Mouse (Mus musculus) MEL (cell line): Measurements from ENCODE around the gene Trim41. TPM values are rescaled to one million over a fixed set of nuclear protein-coding genes. Genes with fewer than 3 reads are reported as not detected.
A peak's percentile ranks its signal among the peaks of the same experiment; 100 is the strongest.

Experiments used
- DNase-seq: peaks from one replicate; pipeline ENCODE4 v3.0.0; 2011; ENCODE audit warnings: low read depth, low spot score
- H3K27ac ChIP-seq: 2 replicates; pipeline ENCODE4 v1.5.1; 2012; ENCODE audit warnings: low read depth, mild to moderate bottlenecking, control low read depth, low read length, moderate library complexity; ENCODE audit not compliant: control insufficient read depth
- H3K27me3 ChIP-seq, 2 experiments: fragments of 150-350 bp in 1 of 2; sonication (generic) in 1 of 2; 2 replicates each; pipeline ENCODE4 v1.6.1; 2012; ENCODE audit warnings: low read length in 2 of 2, mild to moderate bottlenecking in 2 of 2, improper control_type of control experiment in 1 of 2, moderate library complexity in 1 of 2; ENCODE audit not compliant: insufficient read depth in 2 of 2, control insufficient read depth in 1 of 2
- H3K36me3 ChIP-seq, 2 experiments: 2 replicates each; pipeline ENCODE4 v1.6.1; 2012 to 2014; ENCODE audit warnings: low read length in 2 of 2, improper control_type of control experiment in 1 of 2, inconsistent platforms in 1 of 2, mild to moderate bottlenecking in 1 of 2; ENCODE audit not compliant: insufficient read depth in 2 of 2, control insufficient read depth in 1 of 2
- H3K4me1 ChIP-seq, 2 experiments: fragments of 150-350 bp in 1 of 2; sonication (generic) in 1 of 2; 2 replicates each; pipeline ENCODE4 v1.6.1; 2012; ENCODE audit warnings: low read length in 2 of 2, improper control_type of control experiment in 1 of 2, mild to moderate bottlenecking in 1 of 2; ENCODE audit not compliant: insufficient read depth in 2 of 2, control insufficient read depth in 1 of 2
- H3K4me3 ChIP-seq, 2 experiments: fragments of 150-350 bp in 1 of 2; sonication (generic) in 1 of 2; 2 replicates each; pipeline ENCODE4 v1.5.1; 2012; ENCODE audit warnings: low read depth in 2 of 2, low read length in 2 of 2, mild to moderate bottlenecking in 2 of 2, moderate library complexity in 2 of 2, control low read depth in 1 of 2, improper control_type of control experiment in 1 of 2; ENCODE audit not compliant: control insufficient read depth in 1 of 2, insufficient read depth in 1 of 2
- H3K79me2 ChIP-seq: 2 replicates; pipeline ENCODE4 v1.6.1; 2012; ENCODE audit warnings: mild to moderate bottlenecking, low read length, moderate library complexity; ENCODE audit not compliant: control insufficient read depth, poor library complexity, insufficient read depth
- H3K9ac ChIP-seq: 2 replicates; pipeline ENCODE4 v1.6.1; 2012; ENCODE audit warnings: low read depth, mild to moderate bottlenecking, control low read depth, low read length, moderate library complexity; ENCODE audit not compliant: control insufficient read depth, poor library complexity, severe bottlenecking
- H3K9me3 ChIP-seq: fragments of 150-350 bp; sonication (generic); replicated peaks from 2 replicates; pipeline ENCODE4 v1.6.1; 2012; ENCODE audit warnings: mild to moderate bottlenecking, low read length, improper control_type of control experiment, moderate library complexity; ENCODE audit not compliant: insufficient read depth
- CHD2 ChIP-seq: IDR thresholded peaks from 2 replicates; pipeline ENCODE4 v1.6.1; 2011; ENCODE audit warnings: low read length, improper control_type of control experiment
- CTCF ChIP-seq, 3 experiments: IDR thresholded peaks in 2 of 3; conservative IDR thresholded peaks in 1 of 3; 2 replicates each; pipeline ENCODE4 v1.5.1; 2011 to 2012; ENCODE audit warnings: low read length in 3 of 3, low read depth in 2 of 3, mild to moderate bottlenecking in 2 of 3, improper control_type of control experiment in 1 of 3, inconsistent platforms in 1 of 3, mixed read lengths in 1 of 3, moderate library complexity in 1 of 3; ENCODE audit not compliant: control insufficient read depth in 1 of 3, insufficient read depth in 1 of 3, poor library complexity in 1 of 3, severe bottlenecking in 1 of 3
- E2F4 ChIP-seq: IDR thresholded peaks from 2 replicates; pipeline ENCODE4 v1.6.1; 2011; ENCODE audit warnings: low read depth, low read length, improper control_type of control experiment, borderline replicate concordance
- ELF1 ChIP-seq: IDR thresholded peaks from 2 replicates; pipeline ENCODE4 v1.6.1; 2014; ENCODE audit warnings: low read depth, mild to moderate bottlenecking, inconsistent platforms, low read length, improper control_type of control experiment, moderate library complexity
- EP300 ChIP-seq, 2 experiments: IDR thresholded peaks; 2 replicates each; pipeline ENCODE4 v1.6.1; 2011; ENCODE audit warnings: improper control_type of control experiment in 2 of 2, low read length in 2 of 2, low read depth in 1 of 2, mild to moderate bottlenecking in 1 of 2
- GABPA ChIP-seq: IDR thresholded peaks from 2 replicates; pipeline ENCODE4 v1.6.1; 2012; ENCODE audit warnings: low read depth, mild to moderate bottlenecking, inconsistent platforms, low read length, improper control_type of control experiment, moderate library complexity
- GATA1 ChIP-seq: IDR thresholded peaks from 2 replicates; pipeline ENCODE4 v1.6.1; 2011; ENCODE audit warnings: low read depth, low read length, improper control_type of control experiment
- HCFC1 ChIP-seq: IDR thresholded peaks from 2 replicates; pipeline ENCODE4 v1.6.1; 2012; ENCODE audit warnings: low read depth, mild to moderate bottlenecking, inconsistent platforms, low read length, improper control_type of control experiment, moderate library complexity
- MAFK ChIP-seq: IDR thresholded peaks from 2 replicates; pipeline ENCODE4 v1.6.1; 2011; ENCODE audit warnings: low read depth, mild to moderate bottlenecking, low read length, improper control_type of control experiment, borderline replicate concordance
- MAX ChIP-seq: IDR thresholded peaks from 2 replicates; pipeline ENCODE4 v1.6.1; 2011; ENCODE audit warnings: low read length, improper control_type of control experiment
- MAZ ChIP-seq: IDR thresholded peaks from 2 replicates; pipeline ENCODE4 v1.6.1; 2012; ENCODE audit warnings: low read depth, mild to moderate bottlenecking, inconsistent platforms, low read length, improper control_type of control experiment
- MXI1 ChIP-seq: IDR thresholded peaks from 2 replicates; pipeline ENCODE4 v1.6.1; 2011; ENCODE audit warnings: mild to moderate bottlenecking, low read depth, low read length, improper control_type of control experiment
- NELFE ChIP-seq: IDR thresholded peaks from 2 replicates; pipeline ENCODE4 v1.6.1; 2011; ENCODE audit warnings: low read depth, low read length, improper control_type of control experiment
- NRF1 ChIP-seq: IDR thresholded peaks from 2 replicates; pipeline ENCODE4 v1.6.1; 2014; ENCODE audit warnings: low read depth, mild to moderate bottlenecking, inconsistent platforms, low read length, improper control_type of control experiment, moderate library complexity; ENCODE audit not compliant: poor library complexity, insufficient read depth, severe bottlenecking
- POLR2AphosphoS5 ChIP-seq: IDR thresholded peaks from 2 replicates; pipeline ENCODE4 v1.6.1; 2012; ENCODE audit warnings: low read depth, borderline replicate concordance, mild to moderate bottlenecking, inconsistent platforms, low read length, moderate library complexity, mixed read lengths
- SIN3A ChIP-seq: IDR thresholded peaks from 2 replicates; pipeline ENCODE4 v1.6.1; 2012; ENCODE audit warnings: low read length, improper control_type of control experiment, inconsistent platforms
- SMC3 ChIP-seq: IDR thresholded peaks from 2 replicates; pipeline ENCODE4 v1.6.1; 2011; ENCODE audit warnings: low read depth, low read length, improper control_type of control experiment
- TBP ChIP-seq: IDR thresholded peaks from 2 replicates; pipeline ENCODE4 v1.8.0; 2011; ENCODE audit warnings: low read depth, low read length, improper control_type of control experiment
- TCF12 ChIP-seq: IDR thresholded peaks from 2 replicates; pipeline ENCODE4 v1.6.1; 2014; ENCODE audit warnings: low read depth, mild to moderate bottlenecking, inconsistent platforms, low read length, improper control_type of control experiment, moderate library complexity
- UBTF ChIP-seq: IDR thresholded peaks from 2 replicates; pipeline ENCODE4 v1.6.1; 2012; ENCODE audit warnings: low read depth, mild to moderate bottlenecking, inconsistent platforms, low read length, improper control_type of control experiment, moderate library complexity, borderline replicate concordance; ENCODE audit not compliant: insufficient read depth
- USF1 ChIP-seq: IDR thresholded peaks from 2 replicates; pipeline ENCODE4 v1.6.1; 2014; ENCODE audit warnings: low read depth, mild to moderate bottlenecking, inconsistent platforms, low read length, improper control_type of control experiment, moderate library complexity
- polyA plus RNA-seq, 2 experiments: library from polyadenylated mRNA; stranded (reverse) in 1 of 2; unstranded in 1 of 2; fragments of >175 nt in 1 of 2; fragments of >200 nt in 1 of 2; gene quantifications; 2 replicates each; pipeline versions ENCODE4 v1.2.1 to v1.2.4; 2012; ENCODE audit warnings: low replicate concordance in 2 of 2, low read depth in 1 of 2; ENCODE audit not compliant: insufficient read length in 2 of 2, insufficient read depth in 1 of 2, missing spikeins in 1 of 2
- total RNA-seq: library from RNA; depleted of rRNA; stranded (reverse); fragments of 300-350 nt; gene quantifications from 2 replicates; pipeline ENCODE4 v1.2.3, GENCODE M21; 2012

Gene Trim41
- total and polyA plus RNA-seq, 3 experiments, result 37.0 to 76.3 (median 56.4) TPM

DNA sequence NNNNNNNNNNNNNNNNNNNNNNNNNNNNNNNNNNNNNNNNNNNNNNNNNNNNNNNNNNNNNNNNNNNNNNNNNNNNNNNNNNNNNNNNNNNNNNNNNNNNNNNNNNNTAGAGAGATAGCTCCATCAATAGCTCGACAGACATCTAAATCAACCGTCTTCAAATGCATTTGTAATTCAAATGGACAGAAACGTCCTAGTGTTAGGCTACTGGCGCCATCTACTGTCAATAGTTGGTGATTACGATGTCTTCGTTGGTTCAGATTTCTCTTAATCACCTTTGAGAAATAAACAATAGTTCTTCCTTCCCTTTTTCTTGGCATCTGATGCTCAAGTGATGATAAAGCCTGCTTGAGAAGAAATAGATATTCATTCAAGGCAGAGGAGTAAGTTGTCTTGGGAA, 41.9 kb upstream of the Trim41 start (continued):
- TF ChIP-seq NRF1 (no peak), SMC3 (peak; percentile 95)

DNA sequence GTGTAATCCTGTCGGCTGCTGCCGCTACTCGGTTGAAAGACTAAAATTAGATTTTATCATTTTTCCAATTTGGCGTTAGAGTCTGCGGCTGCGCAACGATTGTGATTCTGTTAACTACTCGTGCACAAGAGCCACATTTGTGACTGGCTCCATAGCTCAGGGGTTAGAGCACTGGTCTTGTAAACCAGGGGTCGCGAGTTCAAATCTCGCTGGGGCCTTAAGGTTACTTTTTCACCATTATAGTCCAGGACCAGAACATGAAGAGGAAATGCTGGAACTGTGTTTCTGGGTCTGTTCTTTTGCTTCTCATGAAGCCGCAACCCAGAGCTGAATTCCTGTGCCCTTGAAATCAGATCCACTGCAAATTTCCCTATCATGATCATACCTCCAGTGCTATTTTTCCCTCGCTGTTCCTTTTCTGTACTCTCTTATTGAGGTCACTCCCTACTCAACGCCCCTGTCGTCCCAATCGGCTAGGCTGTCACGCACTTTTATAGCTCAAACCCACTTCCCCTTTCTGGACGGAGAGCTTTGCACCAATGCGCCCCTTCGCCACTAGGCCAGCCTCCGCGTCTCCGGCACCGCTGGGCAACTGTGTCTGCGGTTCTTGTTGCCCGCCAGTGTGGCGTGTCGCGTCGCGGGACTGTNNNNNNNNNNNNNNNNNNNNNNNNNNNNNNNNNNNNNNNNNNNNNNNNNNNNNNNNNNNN, 36.5 kb upstream of the Trim41 start:
- Histone ChIP-seq H3K27me3 (no peaks in the 10 kb centered on the region), H3K79me2 (no peaks in the 10 kb centered on the region; the same call in 1 of the 2 replicates), H3K9ac (peak overlapping the region; percentile 67), H3K27ac (peak overlapping the region; percentile 29), H3K9me3 (no peaks in the 10 kb centered on the region), H3K4me1 (0 out of 4 replicates have a peak, but pooled peaks cover 0 to 6% of the 10 kb centered on the region in 2 experiments), H3K4me3 (peak overlapping the region; percentile 56 to 81), H3K36me3 (peaks cover 0 to 4% of the 10 kb centered on the region in 2 experiments; a peak in 1 of 4 replicates)
- TF ChIP-seq TCF12, result 0 out of 2 replicates have a peak, but pooled peaks have one; percentile 15
- peak; percentile 54 for TF ChIP-seq MXI1
- TF ChIP-seq MAZ, result no peak
- peak; percentile 91; the same call in 1 of the 2 replicates for TF ChIP-seq ELF1
- no peak for TF ChIP-seq MAX
- TF ChIP-seq UBTF, result no peak
- TF ChIP-seq SIN3A, result peak; percentile 74
- no peak for TF ChIP-seq EP300 (IDR thresholded peaks at IDR 0.05; ENCODE audit: low read depth in 1 of 2, low read length in 2 of 2)
- no peak for TF ChIP-seq NELFE
- TF ChIP-seq E2F4, result peak; percentile 78; the same call in 1 of the 2 replicates
- peak; percentile 73 for TF ChIP-seq GATA1
- peak; percentile 61; the same call in 1 of the 2 replicates for TF ChIP-seq HCFC1
- no peak for TF ChIP-seq CHD2
- peak; percentile 13 to 32 (median 20); a peak in 3 of 6 replicates for TF ChIP-seq CTCF (IDR thresholded peaks at IDR 0.05 in 2 of 3, conservative IDR thresholded peaks at IDR 0.05 in 1 of 3; ENCODE audit: control insufficient read depth in 1 of 3, insufficient read depth in 1 of 3, low read depth in 2 of 3, low read length in 3 of 3, poor library complexity in 1 of 3, severe bottlenecking in 1 of 3)
- no peak for TF ChIP-seq POLR2AphosphoS5
- 0 out of 2 replicates have a peak, but pooled peaks have one; percentile 7 for TF ChIP-seq SMC3
- TF ChIP-seq GABPA, result no peak
- TF ChIP-seq MAFK, result peak; percentile 100
- TF ChIP-seq NRF1, result peak; percentile 79
- no peak for TF ChIP-seq USF1
- peak; percentile 100 for TF ChIP-seq TBP
- DNase-seq, result peak; percentile 93
